Mouse (Mus musculus) layer of hippocampus, adult 8-10 months (tissue): Measurements from ENCODE around the gene Slc25a11. TPM values are rescaled to one million over a fixed set of nuclear protein-coding genes. Genes with fewer than 3 reads are reported as not detected.

Experiments used
- total RNA-seq, 4 experiments: library from RNA; stranded (reverse); gene quantifications; 2 replicates each; pipeline ENCODE4 v1.2.4; 2022

Gene Slc25a11
- total RNA-seq, 4 experiments from 2014 or later: 118 to 129 (median 122) TPM

Other genes with a start within 250 kb of the Slc25a11 start
- 10 to 100 TPM; 32.8 to 35.6 (median 33.8) TPM for gene Pelp1, start 237.4 kb downstream of the Slc25a11 start, total RNA-seq
- 100 to 1,000 TPM in 2 of 4 experiments, 10 to 100 TPM in 2; 97.4 to 116 (median 101) TPM for gene Arrb2, start 214.8 kb downstream of the Slc25a11 start, total RNA-seq
- 10 to 100 TPM; 10.6 to 16.9 (median 15.2) TPM for gene Med11, start 195.6 kb downstream of the Slc25a11 start, total RNA-seq
- gene Zmynd15, start 188.0 kb downstream of the Slc25a11 start, total RNA-seq: 1 to 10 TPM in 2 of 4 experiments, under 1 TPM in 2; 0.45 to 2.0 (median 1.1) TPM
- 1 to 10 TPM; 1.4 to 6.7 (median 3.5) TPM for gene Cxcl16, start 187.5 kb downstream of the Slc25a11 start, total RNA-seq
- not detected for gene Tm4sf5, start 142.2 kb downstream of the Slc25a11 start, total RNA-seq
- not detected for gene Vmo1, start 132.9 kb downstream of the Slc25a11 start, total RNA-seq
- not detected for gene Gltpd2, start 128.3 kb downstream of the Slc25a11 start, total RNA-seq
- 100 to 1,000 TPM; 176 to 204 (median 189) TPM for gene Psmb6, start 122.1 kb downstream of the Slc25a11 start, total RNA-seq
- not detected for gene Gm40193, start 114.5 kb downstream of the Slc25a11 start, total RNA-seq
- 10 to 100 TPM; 18.2 to 23.4 (median 20.2) TPM for gene Pld2, start 107.4 kb downstream of the Slc25a11 start, total RNA-seq
- gene Mink1, start 84.6 kb downstream of the Slc25a11 start, total RNA-seq: 100 to 1,000 TPM; 419 to 496 (median 460) TPM
- gene 4930544D05Rik, start 31.6 kb downstream of the Slc25a11 start, total RNA-seq: 1 to 10 TPM in 1 of 4 experiments, under 1 TPM in 2, not detected in 1; 0.54 to 1.1 (median 0.87) TPM
- 1 to 10 TPM in 1 of 4 experiments, not detected in 3; 1.0 TPM for gene Chrne, start 28.3 kb downstream of the Slc25a11 start, total RNA-seq
- gene Gp1ba, start 8.4 kb downstream of the Slc25a11 start, total RNA-seq: under 1 TPM in 1 of 4 experiments, not detected in 3; 0.21 TPM
- 100 to 1,000 TPM in 1 of 4 experiments, 10 to 100 TPM in 3; 84.8 to 102 (median 92.8) TPM for gene Rnf167, start 244 bp downstream of the Slc25a11 start, total RNA-seq
- 100 to 1,000 TPM; 268 to 335 (median 298) TPM for gene Pfn1, start 7.2 kb upstream of the Slc25a11 start, total RNA-seq
- gene Eno3, start 9.7 kb upstream of the Slc25a11 start, total RNA-seq: 10 to 100 TPM in 3 of 4 experiments, 1 to 10 TPM in 1; 10.0 to 14.5 (median 11.2) TPM
- 10 to 100 TPM; 47.4 to 54.8 (median 51.8) TPM for gene Spag7, start 21.9 kb upstream of the Slc25a11 start, total RNA-seq
- 100 to 1,000 TPM; 291 to 332 (median 307) TPM for gene Camta2, start 40.6 kb upstream of the Slc25a11 start, total RNA-seq
- gene Inca1, start 52.7 kb upstream of the Slc25a11 start, total RNA-seq: 1 to 10 TPM; 3.8 to 6.5 (median 4.7) TPM
- gene Kif1c, start 53.1 kb upstream of the Slc25a11 start, total RNA-seq: 10 to 100 TPM; 71.2 to 92.9 (median 83.9) TPM
- 10 to 100 TPM; 20.4 to 23.8 (median 22.2) TPM for gene Zfp3, start 116.7 kb upstream of the Slc25a11 start, total RNA-seq
- gene Scimp, start 165.1 kb upstream of the Slc25a11 start, total RNA-seq: 1 to 10 TPM in 1 of 4 experiments, under 1 TPM in 1, not detected in 2; 0.83 to 1.9 TPM
- gene Rabep1, start 197.3 kb upstream of the Slc25a11 start, total RNA-seq: 100 to 1,000 TPM; 114 to 117 (median 116) TPM